Mouse (Mus musculus): ENCODE measurements around the gene Ddx39b. TPM values are rescaled to one million over a fixed set of nuclear protein-coding genes. Genes with fewer than 3 reads are reported as not detected.
"Not testable (repeated sequence)": the region's sequence is repeated elsewhere in the genome, so short reads cannot be mapped to it uniquely, and the experiment has no call there.

The Ddx39b gene
- total RNA-seq, 1 experiment from 2014 or later = 98.8 TPM

DNA sequence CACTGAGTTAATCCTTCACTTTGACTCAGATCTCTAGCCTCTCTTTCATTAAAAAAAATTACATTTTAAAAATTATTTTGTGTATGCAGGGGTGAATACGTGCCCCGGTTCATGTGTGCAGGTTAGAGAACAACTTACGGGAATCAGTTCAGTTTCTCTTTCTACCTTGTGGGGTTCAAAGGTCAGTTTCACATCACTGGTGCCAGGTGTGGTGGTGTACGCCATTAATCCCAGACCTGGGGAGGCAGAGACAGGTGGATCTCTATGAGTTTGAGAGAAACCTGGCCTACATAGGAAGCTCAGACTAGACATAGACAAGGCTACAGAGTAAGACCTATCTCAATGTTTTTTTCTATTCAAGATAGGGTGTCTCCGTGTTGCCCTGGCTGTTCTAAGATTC, 28.5 kb upstream of the Ddx39b start:
- ATAC-seq (replicated peaks; ENCODE audit: insufficient number of reproducible peaks, low FRiP score, low TSS enrichment, poor library complexity, severe bottlenecking) = no peak

DNA sequence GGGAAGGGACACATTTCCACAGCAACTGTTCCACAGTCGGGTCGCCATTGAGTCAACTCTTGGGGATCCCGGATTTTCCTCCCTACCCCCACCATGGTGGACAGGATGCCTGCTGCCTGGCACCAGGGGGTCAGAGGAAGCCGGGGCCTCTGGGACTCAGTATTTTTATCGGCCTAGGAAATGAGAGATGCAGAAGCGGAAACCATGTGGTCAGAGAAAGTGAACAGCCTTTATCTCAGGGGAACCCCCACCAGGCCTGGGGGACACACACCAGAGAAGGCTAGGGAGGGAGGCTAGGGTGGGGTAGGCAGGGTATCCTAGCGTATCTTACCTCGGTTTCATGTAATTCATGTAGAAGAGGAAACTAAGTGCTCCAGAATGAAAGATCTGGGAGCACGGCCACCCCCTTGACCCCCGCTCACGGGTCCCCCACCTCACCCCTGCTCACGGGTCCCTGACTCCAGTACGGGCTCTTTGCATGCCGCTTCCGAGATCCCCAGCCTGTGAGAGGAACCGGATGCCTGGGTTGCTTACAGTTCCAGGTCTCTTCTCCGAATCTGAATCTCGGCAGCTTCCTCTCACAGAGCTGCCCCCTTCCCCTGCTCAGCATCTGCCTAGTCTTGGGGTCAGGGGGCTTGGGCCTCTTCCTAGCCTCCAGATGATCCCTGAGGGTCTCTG, 22.9 kb upstream of the Ddx39b start:
- ATAC-seq (replicated peaks; ENCODE audit: insufficient number of reproducible peaks, low FRiP score, low TSS enrichment, poor library complexity, severe bottlenecking) = peak; percentile 50

DNA sequence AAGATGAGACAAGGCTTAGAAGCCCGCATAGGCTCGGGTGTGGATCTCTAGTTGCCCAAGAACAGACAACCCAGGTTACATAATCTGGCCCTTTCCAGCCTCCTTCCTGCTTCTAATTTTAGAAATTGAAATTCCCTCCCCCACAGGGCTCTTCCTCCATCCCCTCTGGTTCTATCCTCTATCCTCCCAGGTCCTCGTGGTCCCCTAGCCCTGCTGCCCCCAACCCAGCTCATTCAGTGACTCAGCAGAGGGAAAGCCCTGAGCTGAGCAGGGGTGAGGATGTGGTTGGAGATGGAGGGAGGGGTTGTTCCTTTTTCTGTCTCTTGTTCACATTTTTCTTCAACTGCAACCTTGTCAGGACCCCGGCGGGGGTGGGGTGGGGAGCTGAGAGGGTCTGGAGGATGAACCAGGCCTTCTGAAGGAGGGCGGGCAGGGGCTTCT, 21.9 kb upstream of the Ddx39b start:
- peak; percentile 72 for ATAC-seq (replicated peaks; ENCODE audit: insufficient number of reproducible peaks, low FRiP score, low TSS enrichment, poor library complexity, severe bottlenecking)

DNA sequence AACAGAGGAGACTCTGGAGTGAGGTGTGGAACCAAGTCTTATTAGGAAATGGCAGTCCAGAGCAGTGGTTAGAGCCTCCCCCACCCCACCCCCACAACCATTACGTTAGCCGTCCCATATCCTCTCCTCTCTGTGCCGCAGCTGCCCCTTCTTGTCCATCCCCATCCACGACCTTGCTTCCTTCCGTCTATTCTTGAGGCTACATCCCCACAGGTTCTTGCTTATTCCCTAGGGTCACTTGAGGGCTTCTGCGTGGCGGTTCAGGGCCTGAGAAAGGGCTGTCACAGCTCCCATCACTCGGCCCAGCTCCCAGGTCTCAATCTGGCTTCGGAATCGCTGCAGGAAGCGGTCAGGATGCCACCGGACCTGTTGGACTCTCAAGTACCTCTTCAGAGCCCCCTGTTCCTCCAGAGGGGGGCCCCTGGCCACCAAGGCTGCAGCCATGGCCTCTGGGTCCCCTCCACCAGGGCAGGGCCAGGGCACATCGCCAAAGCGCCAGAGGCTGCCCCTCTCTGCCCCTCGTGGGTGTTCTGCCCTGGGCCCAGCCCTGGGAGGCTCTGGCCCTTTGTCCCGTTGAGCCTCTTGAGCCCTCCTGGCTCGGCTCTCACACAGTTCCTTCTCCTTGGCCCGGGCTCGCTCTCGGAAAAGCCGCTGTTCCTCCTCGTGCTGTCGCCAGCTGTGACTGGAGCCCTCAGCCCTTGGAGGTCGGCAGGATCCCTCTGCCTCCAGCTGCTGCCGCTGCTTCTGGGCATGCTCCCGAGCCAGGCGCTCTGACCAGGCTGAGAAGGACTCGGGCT, 21.2 kb upstream of the Ddx39b start, which contains the start of gene Gm16181:
Gm16181 (plus strand) TSS at position 679 of the 797 bp plus-strand sequence.
- no peak for ATAC-seq (replicated peaks; ENCODE audit: insufficient number of reproducible peaks, low FRiP score, low TSS enrichment, poor library complexity, severe bottlenecking)

DNA sequence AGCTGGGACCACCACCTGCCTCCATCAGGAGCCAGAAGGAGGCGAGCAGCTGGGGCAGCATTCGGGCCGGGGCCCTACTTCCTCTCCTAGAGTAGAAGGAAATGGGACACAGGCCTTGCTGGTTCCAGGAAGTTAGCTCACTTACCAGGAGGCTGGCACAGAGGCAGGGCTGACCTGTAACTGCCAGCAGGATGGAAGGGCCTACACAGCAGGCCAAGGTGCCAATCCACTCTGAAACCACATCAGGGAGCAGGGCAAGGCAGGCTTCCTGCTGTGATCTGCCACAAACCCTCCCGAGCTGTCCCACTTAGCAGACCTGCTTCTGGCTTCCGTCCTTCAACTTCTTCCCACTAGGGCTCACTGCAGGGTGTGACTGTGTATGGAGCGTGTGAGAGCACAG, 19.2 kb upstream of the Ddx39b start:
- ATAC-seq (replicated peaks; ENCODE audit: insufficient number of reproducible peaks, low FRiP score, low TSS enrichment, poor library complexity, severe bottlenecking) = peak; percentile 40; the same call in 1 of the 2 replicates

DNA sequence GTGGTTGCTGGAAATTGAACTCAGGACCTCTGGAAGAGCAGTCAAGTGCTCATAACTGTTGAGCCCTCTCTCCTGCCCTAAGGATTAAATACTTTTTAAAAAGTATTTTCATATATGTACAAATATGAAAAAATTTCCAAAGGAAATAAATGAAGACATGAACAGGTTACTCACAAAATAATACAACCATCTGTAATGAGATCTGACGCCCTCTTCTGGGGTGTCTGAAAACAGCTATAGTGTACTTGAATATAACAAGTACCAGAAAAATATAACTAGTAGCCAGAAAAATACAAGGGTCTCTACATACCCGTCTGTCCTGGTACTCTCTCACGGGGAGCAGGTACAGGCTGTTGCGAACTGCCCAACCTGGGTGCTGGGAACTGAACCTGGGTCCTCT, 16.9 kb upstream of the Ddx39b start:
- ATAC-seq (replicated peaks; ENCODE audit: insufficient number of reproducible peaks, low FRiP score, low TSS enrichment, poor library complexity, severe bottlenecking) = no peak

DNA sequence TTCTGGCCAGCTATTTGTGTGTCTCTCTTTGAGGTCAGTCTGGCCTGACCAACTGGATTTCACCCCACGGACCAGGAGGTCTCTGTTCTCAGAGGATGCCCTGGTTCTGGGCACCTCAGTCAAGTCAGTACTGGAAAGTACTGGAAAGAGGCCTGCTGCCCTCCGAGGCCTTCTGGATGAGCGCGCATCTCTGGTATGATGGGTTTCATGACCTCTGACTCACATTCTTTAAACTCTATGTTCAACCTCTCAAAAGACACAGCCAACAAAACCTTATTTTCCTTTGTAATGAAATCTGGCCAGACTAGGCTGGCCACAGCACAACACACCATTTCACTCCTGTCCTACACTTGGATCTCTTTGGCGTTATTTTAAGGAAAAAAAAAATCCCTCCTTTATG, 16.1 kb upstream of the Ddx39b start:
- ATAC-seq (replicated peaks; ENCODE audit: insufficient number of reproducible peaks, low FRiP score, low TSS enrichment, poor library complexity, severe bottlenecking) = no peak

DNA sequence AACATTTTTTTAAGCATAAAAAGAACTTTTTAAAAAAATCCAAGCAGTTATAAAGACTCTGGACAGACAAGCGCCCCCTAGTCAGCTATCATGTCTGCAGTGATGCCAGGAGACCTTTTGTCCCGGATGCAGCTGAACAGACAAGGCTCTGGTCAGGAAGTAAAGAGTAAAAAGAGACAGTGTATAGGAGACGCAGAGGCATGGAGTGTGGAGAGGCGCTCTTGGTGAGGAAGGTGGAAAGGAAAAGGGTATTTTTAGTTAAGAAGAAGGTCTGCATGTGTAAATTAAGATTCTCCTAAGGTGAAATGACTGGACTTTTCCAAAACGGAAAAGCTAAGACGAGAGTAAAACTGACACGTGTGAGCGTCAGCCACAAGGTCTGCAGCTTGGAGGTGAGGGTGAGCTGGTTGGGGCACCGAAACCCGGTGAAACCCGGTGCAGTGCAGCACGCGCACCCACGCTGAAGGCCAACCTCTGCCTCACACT, 14.9 kb upstream of the Ddx39b start:
- ATAC-seq (replicated peaks; ENCODE audit: insufficient number of reproducible peaks, low FRiP score, low TSS enrichment, poor library complexity, severe bottlenecking) = no peak

DNA sequence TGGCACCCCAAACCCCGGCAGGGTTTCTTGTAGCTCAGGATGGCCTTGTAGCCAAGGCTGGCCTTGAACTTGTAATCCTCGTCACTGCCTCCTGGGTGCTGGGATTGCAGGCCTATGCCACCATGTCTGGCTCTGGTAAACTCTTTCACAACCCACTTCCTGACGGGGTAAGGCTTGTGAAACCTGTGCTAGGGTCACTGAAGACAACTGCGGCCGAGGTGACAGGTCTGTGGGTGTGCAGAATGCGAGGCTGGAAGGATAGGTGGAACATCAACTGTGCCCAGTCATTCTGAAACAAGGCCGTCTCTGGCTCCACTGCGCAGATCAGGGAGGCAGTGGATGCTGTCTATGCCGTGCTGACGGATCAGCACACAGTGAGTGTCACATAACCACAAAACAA, 10.5 kb upstream of the Ddx39b start:
- peak; percentile 51 for ATAC-seq (replicated peaks; ENCODE audit: insufficient number of reproducible peaks, low FRiP score, low TSS enrichment, poor library complexity, severe bottlenecking)

DNA sequence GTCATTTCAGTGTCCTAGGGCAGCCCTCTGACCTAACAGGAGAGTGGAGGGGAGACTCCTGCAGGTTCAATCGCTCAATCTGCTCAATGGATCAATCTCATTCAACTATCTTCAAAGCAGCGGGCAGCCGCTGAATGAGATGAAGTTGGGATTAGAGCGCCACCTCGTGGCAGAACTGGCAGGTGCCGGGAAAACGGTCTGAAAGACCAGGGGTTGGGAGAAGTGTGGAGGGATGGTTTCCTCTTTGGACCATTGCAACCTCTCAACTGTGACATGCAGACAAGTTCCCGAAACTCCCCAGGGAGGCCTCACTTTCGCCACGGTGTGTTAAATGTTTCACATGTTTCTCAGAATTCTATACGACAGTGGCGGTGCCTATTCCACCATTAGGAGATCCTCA, 9.5 kb upstream of the Ddx39b start:
- ATAC-seq (replicated peaks; ENCODE audit: insufficient number of reproducible peaks, low FRiP score, low TSS enrichment, poor library complexity, severe bottlenecking) = peak; percentile 33; the same call in 1 of the 2 replicates

DNA sequence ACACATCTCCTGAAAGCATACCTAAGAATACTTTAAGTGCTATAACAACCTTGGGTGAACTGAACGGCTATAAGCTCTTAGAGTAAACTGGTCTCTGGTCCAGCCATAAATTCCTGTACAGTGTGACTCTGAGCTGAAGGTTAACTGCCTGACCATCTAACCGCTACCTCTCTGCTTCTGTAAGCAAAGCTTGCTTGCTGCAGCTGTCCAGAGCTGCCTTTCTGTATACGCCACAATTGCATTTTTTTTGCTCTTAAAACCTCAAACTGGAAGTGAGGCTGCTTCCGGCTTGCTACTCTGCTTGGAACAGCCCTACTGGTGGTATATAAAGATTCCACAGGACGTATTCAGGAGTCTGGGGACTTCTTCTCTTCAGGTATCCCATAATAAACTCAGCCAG, 8.9 kb upstream of the Ddx39b start:
- ATAC-seq (replicated peaks; ENCODE audit: insufficient number of reproducible peaks, low FRiP score, low TSS enrichment, poor library complexity, severe bottlenecking) = no peak

DNA sequence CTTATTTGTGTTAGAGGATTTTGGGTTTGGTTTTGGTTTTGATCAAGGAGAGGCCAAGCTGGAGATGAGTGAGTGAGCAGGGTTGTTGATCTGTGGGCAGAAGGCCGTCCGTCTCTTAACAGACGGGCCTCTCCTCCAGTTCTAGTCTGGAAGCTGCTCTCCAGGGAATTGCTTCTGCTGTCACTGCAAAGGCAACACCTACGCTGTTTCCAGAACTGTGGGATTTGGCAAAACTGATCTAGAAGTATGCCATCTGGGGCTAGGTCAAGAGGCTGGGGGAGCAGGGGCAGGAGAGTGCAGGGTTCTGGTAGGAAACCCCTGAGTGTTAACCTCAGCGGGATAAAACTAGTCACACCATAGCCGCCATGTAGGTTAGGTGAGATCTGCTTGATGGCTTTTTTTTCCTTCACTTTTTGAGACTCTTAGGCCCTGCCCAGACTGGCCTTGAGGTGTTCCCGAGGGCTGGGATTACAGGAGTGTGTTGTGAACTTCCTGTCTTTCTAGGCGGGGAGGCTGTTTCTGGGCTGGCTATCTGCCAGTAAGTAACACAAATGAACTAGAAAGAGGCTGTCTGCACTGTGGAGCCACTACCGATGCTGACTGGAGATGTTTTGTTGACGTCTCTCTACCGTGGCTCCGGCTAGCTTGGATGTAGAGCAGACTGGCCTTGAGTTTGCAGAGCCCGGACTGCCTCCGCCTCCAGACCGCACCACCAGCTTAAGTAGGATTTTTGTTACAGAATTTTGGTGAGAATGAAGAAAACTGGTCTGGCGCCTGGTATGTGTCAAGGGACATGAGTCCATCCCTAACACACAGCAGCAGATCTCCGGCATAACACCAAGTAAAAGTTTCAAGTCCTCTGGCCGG, 8.2 kb upstream of the Ddx39b start, which contains the start of gene Atp6v1g2:
Atp6v1g2 (plus strand) TSS at position 547 of the 867 bp plus-strand sequence.
- ATAC-seq (replicated peaks; ENCODE audit: insufficient number of reproducible peaks, low FRiP score, low TSS enrichment, poor library complexity, severe bottlenecking) = no peak

DNA sequence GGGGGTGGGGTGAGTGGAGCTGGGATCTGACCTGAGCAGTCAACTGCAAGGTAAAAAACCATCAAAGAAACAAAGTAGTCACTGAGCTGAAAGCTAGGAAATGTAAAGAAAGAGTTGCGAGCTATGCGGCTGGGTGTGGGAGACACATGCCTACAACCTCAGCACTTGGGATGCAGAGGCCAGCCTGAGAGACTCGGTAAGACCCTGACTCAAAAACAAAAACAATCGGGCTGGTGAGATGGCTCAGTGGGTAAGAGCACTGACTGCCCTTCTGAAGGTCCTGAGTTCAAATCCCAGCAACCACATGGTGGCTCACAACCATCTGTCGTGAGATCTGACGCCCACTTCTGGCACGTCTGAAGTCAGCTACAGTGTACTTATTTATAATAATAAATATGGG, 7.5 kb upstream of the Ddx39b start:
- ATAC-seq (replicated peaks; ENCODE audit: insufficient number of reproducible peaks, low FRiP score, low TSS enrichment, poor library complexity, severe bottlenecking) = not testable (repeated sequence)

DNA sequence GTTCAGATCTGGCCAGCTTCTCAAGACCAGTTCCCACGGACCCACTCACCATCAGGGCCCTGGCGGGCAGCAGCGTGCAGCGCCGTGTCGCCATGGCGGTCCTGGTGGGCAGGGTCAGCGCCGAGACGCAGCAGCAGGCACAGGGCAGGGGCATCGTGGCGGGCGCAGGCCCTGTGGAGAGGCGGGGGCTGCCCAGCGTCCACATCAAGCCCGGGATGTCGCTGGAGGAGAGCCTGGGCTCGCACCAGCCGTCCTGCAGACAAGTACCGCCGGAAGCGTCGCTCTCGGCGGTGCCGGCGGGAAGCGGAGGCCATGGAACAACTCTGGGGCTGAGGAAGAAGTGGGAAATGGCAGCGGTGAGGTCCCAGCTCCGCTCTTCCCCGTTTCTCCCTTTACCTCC, 6.6 kb upstream of the Ddx39b start:
- no peak for ATAC-seq (replicated peaks; ENCODE audit: insufficient number of reproducible peaks, low FRiP score, low TSS enrichment, poor library complexity, severe bottlenecking)

DNA sequence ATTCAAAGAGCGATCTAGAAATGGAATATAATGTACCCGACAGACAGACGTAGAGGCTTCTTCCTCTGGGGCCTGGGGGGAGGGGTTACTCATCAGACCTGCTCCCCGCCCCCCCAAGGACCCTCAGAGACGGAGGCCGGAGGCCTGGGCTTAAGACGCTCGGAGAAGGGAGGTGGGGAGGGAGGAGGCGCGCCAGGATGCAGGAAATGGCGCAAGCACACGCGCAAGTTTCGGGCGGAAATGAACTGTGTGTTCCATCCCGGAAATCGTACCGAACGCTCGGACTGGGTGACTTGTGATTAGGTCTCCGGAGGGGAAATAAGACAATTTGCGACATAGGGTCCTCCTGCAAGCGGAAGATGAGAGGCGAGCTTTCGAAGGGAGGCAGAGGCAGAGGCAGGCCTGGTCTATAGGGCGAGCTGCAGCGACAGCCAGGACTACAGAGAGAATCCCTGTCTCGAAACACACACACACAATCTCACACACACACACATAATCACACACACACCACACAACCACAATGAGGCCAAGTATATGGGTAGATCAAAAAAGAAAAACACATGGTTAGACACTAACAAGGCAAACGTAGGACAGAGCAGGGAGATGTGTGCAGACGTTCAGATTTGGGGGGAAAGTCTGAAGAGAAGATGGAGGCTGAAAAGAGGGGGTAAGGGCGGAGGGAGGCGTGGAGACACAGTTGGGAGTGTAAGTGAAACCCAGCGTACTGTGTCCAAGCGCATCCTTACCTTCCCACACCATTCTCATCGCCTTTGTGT, 5.7 kb upstream of the Ddx39b start, which contains the start of gene Nfkbil1:
Nfkbil1 (minus strand) TSS at position 179 of the 776 bp plus-strand sequence.
- ATAC-seq (replicated peaks; ENCODE audit: insufficient number of reproducible peaks, low FRiP score, low TSS enrichment, poor library complexity, severe bottlenecking) = peak; percentile 66

DNA sequence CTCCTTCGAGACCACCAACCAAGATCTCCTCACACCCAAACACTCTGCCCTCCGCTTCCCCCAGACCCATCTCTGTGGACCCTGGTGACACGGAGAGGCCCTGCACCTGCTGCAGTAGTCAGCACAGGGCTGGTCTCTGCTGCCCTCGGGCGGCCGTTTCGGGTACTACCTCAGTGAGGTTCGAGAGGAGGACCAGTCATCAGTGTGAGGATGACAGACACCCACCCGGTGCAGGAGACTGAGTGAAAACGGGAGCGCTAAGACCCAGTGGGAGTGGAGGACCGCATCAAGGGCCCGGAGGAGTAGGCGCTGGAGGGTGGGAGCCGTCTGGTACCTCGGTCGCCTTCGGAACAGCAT, 5.2 kb upstream of the Ddx39b start:
- ATAC-seq (replicated peaks; ENCODE audit: insufficient number of reproducible peaks, low FRiP score, low TSS enrichment, poor library complexity, severe bottlenecking) = peak; percentile 56

DNA sequence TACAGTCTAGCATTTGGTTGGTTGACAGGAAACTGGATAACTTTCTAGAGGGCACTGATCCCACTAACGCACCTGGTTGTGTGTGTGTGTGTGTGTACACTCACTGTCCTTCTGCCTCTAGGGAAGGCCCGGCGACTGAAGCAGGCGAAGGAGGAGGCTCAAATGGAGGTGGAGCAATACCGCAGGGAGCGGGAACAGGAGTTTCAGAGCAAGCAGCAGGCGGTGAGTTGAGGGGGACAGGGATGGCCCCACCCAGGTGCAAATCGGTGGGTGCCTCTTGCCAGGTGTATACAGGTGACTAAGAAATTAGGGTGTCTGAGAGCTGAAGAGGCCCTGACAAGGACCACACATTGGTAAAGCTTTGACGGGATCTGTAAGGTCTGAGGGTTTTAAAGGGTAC, 4.5 kb upstream of the Ddx39b start:
- ATAC-seq (replicated peaks; ENCODE audit: insufficient number of reproducible peaks, low FRiP score, low TSS enrichment, poor library complexity, severe bottlenecking) = no peak

DNA sequence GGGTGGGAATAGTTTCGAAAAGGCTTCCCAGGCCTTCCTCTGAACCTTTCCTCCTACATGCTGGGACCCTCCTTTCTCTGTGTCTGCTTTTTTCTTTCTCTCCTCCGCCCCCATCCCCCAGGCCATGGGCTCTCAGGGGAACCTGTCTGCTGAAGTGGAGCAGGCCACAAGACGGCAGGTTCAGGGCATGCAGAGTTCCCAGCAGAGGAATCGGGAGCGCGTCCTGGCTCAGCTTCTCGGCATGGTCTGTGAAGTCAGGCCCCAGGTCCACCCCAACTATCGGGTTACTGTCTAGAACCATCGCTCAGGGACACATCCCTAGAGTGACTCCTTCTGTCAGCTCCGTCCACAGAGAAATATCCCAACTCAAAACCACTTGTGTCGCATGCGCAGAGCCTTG, 4.0 kb upstream of the Ddx39b start:
- ATAC-seq (replicated peaks; ENCODE audit: insufficient number of reproducible peaks, low FRiP score, low TSS enrichment, poor library complexity, severe bottlenecking) = no peak
